Mouse (Mus musculus): ENCODE data around the gene 9330161L09Rik.
"Not testable (repeated sequence)": the region's sequence is repeated elsewhere in the genome, so short reads cannot be mapped to it uniquely, and the experiment has no call there.

DNA sequence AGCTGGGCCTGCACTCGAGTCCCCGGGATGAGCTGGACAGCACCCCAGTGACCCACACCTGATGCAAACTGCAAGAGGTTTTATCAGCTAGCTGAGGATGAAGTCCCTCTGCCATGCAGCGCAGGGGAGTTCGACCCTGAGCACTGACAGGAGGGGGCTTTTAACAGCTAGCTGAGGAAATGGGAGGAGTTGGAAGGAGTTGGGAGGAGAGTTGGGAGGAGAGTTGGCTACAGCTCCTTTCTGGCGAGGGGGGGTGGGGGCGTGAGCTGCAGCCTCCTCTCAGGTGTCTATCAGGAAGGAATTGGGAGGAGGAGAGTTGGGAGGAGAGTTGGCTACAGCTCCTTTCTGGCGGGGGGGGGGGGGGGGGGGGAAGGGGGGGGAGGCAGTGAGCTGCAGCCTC is 36.6 kb upstream of the 9330161L09Rik start:
- not testable (repeated sequence) for TF ChIP-seq POU5F1 (IDR thresholded peaks at IDR 0.05; ENCODE audit: borderline replicate concordance, low read length); CTCF (conservative IDR thresholded peaks at IDR 0.05; ENCODE audit: low read length)
